Mouse (Mus musculus): Measurements from ENCODE around the gene Eid2.
"Not testable (repeated sequence)": the region's sequence is repeated elsewhere in the genome, so short reads cannot be mapped to it uniquely, and the experiment has no call there.

GRCm38 (mm10) chr7:28227421-28227820, 40.3 kb upstream of the Eid2 start:
- TF ChIP-seq EP300 (optimal IDR thresholded peaks at IDR 0.05); CTCF (IDR thresholded peaks at IDR 0.05; ENCODE audit: low read depth): not testable (repeated sequence)
